In the genomic region with DNA sequence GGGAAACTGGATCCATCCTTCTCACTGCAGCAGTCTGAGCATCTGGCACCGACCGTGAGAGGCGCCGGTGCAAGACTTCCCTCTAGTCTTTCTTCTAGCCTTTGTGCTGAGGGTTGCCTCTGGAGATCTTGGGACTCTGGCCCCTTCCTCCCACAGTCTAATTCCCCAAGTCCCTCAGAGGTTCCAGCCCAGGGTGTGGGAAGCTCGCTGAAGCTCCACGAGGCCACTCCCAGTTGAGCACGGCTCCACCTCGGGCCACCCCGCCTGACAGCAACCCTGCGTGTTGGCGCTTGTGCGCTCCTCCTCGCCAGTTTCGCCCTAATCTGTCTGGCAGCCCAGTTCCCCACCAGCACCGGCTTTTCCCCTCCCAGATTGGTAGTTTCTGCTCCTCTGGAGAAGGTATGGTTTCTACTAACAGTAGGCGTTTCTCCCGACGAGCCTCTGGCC, we compare ENCODE assay signal across 8 mouse cellular contexts. TPM values are rescaled to one million over a fixed set of nuclear protein-coding genes. Genes with fewer than 3 reads are reported as not detected.
DNase-seq lines count a peak whose midpoint lies in the region; ATAC-seq and TF ChIP-seq lines count a peak whose summit lies in the region.

No protein-coding gene starts in this region.

- intact Hi-C loops in heart, postnatal 36 days (cut with DNase I): loop anchor here (2.0 to 10.0 kb wide), 7 partner anchors 352 to 926 kb away; partner anchors contain the start of gene Rif1

- H3K4me3 ChIP-seq in cerebellum, adult 2 months (replicated peaks; ENCODE audit: insufficient read depth, low read depth, low read length): peak overlapping the region; percentile 85
- H3K4me3 ChIP-seq in layer of hippocampus, adult 2 months: peak overlapping the region; percentile 88
- peak overlapping the region; percentile 64 for H3K4me3 ChIP-seq in liver, embryonic 16.5 days (ENCODE audit: low read depth, low read length)
- peak overlapping the region; percentile 98 for H3K4me3 ChIP-seq in neural tube, embryonic 12.5 days

- TF ChIP-seq CTCF in cerebellum, adult 2 months (IDR thresholded peaks at IDR 0.05; ENCODE audit: borderline replicate concordance, insufficient read depth, low read depth, low read length): no peak
- no peak for TF ChIP-seq CTCF in layer of hippocampus, adult 2 months (conservative IDR thresholded peaks at IDR 0.05)

- TF ChIP-seq POLR2A in cerebellum, adult 2 months (IDR thresholded peaks at IDR 0.05; ENCODE audit: borderline replicate concordance, insufficient read depth, low read length): no peak

- peak overlapping the region; percentile 65 for H3K9ac ChIP-seq in liver, embryonic 16.5 days (ENCODE audit: low read depth, low read length)
- H3K9ac ChIP-seq in neural tube, embryonic 12.5 days: peak overlapping the region; percentile 98

- peak; percentile 74 for DNase-seq in ES-CJ7 (ENCODE audit: low read depth, low spot score)
- DNase-seq in cerebellum, adult 2 months: peak; percentile 80 to 82
- DNase-seq in heart, postnatal 36 days: peak; percentile 77 to 87
- peak; percentile 65 to 69 for DNase-seq in layer of hippocampus, adult 2 months (ENCODE audit: low spot score in 2 of 2)
- peak; percentile 75 for DNase-seq in testis, postnatal 10 days (ENCODE audit: low spot score)

- no peaks in the 10 kb centered on the region for H3K27me3 ChIP-seq in cerebellum, adult 2 months (ENCODE audit: control insufficient read depth, insufficient read depth, low read length)
- peaks cover 17% of the 10 kb centered on the region for H3K27me3 ChIP-seq in liver, embryonic 16.5 days (ENCODE audit: control insufficient read depth, insufficient read depth, low read depth, low read length)
- no peaks in the 10 kb centered on the region for H3K27me3 ChIP-seq in neural tube, embryonic 12.5 days (replicated peaks)

- no peaks in the 10 kb centered on the region for H3K36me3 ChIP-seq in liver, embryonic 16.5 days (ENCODE audit: control insufficient read depth, insufficient read depth)
- H3K36me3 ChIP-seq in neural tube, embryonic 12.5 days: peaks cover 11% of the 10 kb centered on the region

- peak overlapping the region; percentile 67 for H3K27ac ChIP-seq in cerebellum, adult 2 months (ENCODE audit: insufficient read depth, low read length)
- H3K27ac ChIP-seq in layer of hippocampus, adult 2 months: peak overlapping the region; percentile 91
- peak overlapping the region; percentile 2; the same call in 1 of the 2 replicates for H3K27ac ChIP-seq in liver, embryonic 16.5 days (ENCODE audit: low read length)
- H3K27ac ChIP-seq in neural tube, embryonic 12.5 days: peak overlapping the region; percentile 91

- no peaks in the 10 kb centered on the region for H3K4me1 ChIP-seq in cerebellum, adult 2 months (ENCODE audit: control insufficient read depth, insufficient read depth, low read length)
- no peaks in the 10 kb centered on the region; the same call in 1 of the 2 replicates for H3K4me1 ChIP-seq in liver, embryonic 16.5 days (ENCODE audit: control insufficient read depth, low read depth, low read length)
- H3K4me1 ChIP-seq in neural tube, embryonic 12.5 days: peaks cover 32% of the 10 kb centered on the region

- no peaks in the 10 kb centered on the region for H3K9me3 ChIP-seq in liver, embryonic 16.5 days (replicated peaks; ENCODE audit: control insufficient read depth, low read length)
- no peaks in the 10 kb centered on the region for H3K9me3 ChIP-seq in neural tube, embryonic 12.5 days

- ATAC-seq in frontal cortex, adult (ENCODE audit: low TSS enrichment): peak; percentile 79
- ATAC-seq in liver, embryonic 16.5 days (ENCODE audit: low read depth): peak; percentile 56
- ATAC-seq in neural tube, embryonic 12.5 days (ENCODE audit: low FRiP score, low read depth): peak; percentile 54

- peak overlapping the region; percentile 49 for H3K4me2 ChIP-seq in liver, embryonic 16.5 days (ENCODE audit: low read depth, low read length)
- H3K4me2 ChIP-seq in neural tube, embryonic 12.5 days (replicated peaks): peak overlapping the region; percentile 72

- under 1% methylated on average over 18 of the region's 18 CpGs for WGBS in cerebellum, adult 2 months
- under 1% methylated on average over 18 of the region's 18 CpGs for WGBS in liver, embryonic 16.5 days (ENCODE audit: insufficient replicate concordance)
- WGBS in neural tube, embryonic 12.5 days: under 1% methylated on average over 18 of the region's 18 CpGs

RNA-seq across cellular contexts. Expression of gene Rnd3, which starts 2.0 kb away (rescaled TPM):
- 8.0 and 10.5 TPM in 2 replicates for polyA plus RNA-seq in cerebellum, adult 2 months (2012; rRNA removed)
- 10 to 100 TPM; 15.3 to 18.9 TPM for total RNA-seq in heart, postnatal 36 days (2021)
- 10 to 100 TPM; 13.2 to 14.1 TPM for total RNA-seq in layer of hippocampus, adult 2 months (2021)
- 12.9 and 14.4 TPM in 2 replicates for polyA plus RNA-seq in liver, embryonic 16.5 days (2015; fragmentation: Nextera tagmentation; extraction: Ambion mirVana)
- 257 and 270 TPM in 2 replicates for polyA plus RNA-seq in neural tube, embryonic 12.5 days (2016; fragmentation: Nextera tagmentation; extraction: Ambion mirVana)

Comparison
In these comparisons a context has a peak if more than half of its experiments do, and no peak if none do; other contexts are left out.
1. Peak in every context shown above with its lines: DNase-seq, ATAC-seq, H3K4me3 ChIP-seq and H3K27ac ChIP-seq.
2. H3K27ac ChIP-seq: peak in every context shown above with its lines; median percentile 91 in layer of hippocampus, adult 2 months; 91 in neural tube, embryonic 12.5 days; 67 in cerebellum, adult 2 months; 2 in liver, embryonic 16.5 days.
3. RNA of gene Rnd3, which starts 2.0 kb away (polyA plus RNA-seq): 257 to 270 TPM in neural tube, embryonic 12.5 days; 12.9 to 14.4 TPM in liver, embryonic 16.5 days and 8.0 to 10.5 TPM in cerebellum, adult 2 months; every median in the first group is over 10 times any median in the second.